Mouse (Mus musculus): ENCODE data around the gene Cpa3.

Cpa3 gene

DNA sequence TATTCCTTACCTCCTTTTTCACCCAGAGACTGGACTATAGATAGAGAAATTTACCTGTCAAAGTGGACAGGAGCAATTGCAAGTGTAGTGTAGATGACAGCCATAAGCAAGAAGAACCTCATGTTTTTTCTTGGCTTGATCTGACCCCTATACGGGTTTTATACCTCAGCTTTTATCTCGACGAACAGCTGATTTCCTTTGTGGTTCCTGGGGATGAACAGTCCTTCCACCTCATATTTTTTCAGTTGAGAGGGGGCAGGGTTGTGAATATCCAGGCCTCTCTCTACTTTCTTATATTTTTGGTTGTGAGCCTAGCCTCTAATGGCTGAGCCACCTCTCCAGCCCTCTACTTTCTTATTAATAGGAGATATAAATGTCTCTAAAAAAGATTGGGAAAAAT, at the start of gene Cpa3:
Gene Cpa3, minus strand, starts transcription at position 132 of the 400 bp plus-strand sequence.
- in situ Hi-C loops (cut with MseI, MboI), result no loop called here

DNA sequence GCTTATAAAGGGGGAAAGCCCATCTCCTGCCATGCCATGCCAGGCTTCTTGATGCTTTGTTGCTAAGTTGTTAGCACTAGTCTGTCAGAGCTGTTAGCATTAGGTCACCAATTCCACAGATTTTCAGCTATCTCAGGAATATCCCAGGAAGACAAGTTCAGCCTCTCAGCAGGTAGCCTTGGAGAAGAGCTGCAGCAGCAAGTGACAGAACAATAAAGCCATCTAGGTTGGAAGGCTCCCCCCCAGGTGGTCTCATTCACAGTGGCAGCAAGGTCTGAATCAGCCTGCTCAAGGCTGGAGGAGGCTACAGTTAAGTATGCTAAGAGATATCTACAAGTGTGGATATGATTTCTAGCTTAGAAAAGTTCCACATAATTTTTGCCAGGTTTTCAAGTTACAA, 49.4 kb upstream of the Cpa3 start:
- in situ Hi-C loops (cut with MseI, MboI), result no loop called here

GRCm38 (mm10) chr3:20288761-20289160, 46.8 kb upstream of the Cpa3 start:
- in situ Hi-C loops (cut with MseI, MboI), result no loop called here

- in situ Hi-C loops (cut with MseI, MboI), result no loop called here
Measured at GRCm38 (mm10) chr3:20281796-20282195, 39.8 kb upstream of the Cpa3 start.

- in situ Hi-C loops (cut with MseI, MboI), result no loop called here
Measured at GRCm38 (mm10) chr3:20275633-20276032, 33.7 kb upstream of the Cpa3 start, which contains the start of gene Cpb1. Cpb1 (minus strand) TSS chr3:20275733.

DNA sequence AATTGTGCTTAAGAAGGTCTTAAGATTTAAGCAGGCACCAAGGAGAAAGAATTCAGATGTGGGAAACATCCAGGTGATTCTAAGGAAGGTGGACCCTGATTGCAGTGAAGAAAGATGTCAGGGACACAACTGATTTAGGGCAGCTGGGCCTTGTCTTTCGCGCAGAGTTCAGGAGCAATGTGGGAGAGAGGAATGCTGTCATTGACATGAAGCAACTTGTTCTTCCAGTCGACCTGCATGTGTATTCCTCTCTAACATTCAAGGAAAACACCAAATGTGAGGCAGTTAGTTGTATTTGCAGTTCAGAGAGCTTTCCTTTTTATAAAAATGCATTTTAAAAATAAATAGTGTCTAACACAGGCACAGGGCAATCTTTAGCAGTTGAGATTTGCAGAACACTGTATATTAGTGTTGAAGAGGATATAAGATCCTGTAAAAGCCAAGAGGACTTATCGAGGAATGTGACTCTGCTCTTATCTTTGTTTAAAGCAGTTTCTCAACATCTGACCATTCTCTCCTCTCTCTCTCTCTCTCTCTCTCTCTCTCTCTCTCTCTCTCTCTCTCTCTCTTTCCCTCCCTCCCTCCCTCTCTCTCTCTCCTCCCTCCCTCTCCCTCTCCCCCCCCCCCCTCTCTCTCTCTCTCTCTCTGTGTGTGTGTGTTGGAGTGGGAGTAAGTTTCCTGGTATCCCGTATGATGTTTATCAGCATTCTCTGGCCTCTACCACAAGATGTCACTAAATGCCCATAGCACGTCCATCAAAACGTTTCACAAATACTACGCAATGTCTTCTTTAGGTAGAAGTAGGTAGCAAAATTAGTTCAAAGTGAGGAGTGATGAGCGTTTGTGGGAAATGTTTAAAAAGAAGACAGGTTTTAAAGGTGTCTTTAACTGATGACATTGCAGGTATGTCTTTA, 12.8 kb upstream of the Cpa3 start:
- in situ Hi-C loops (cut with MseI, MboI), result loop anchor here in 1 of 2 experiments (25.0 kb wide), 1 partner anchor 257 kb away; no protein-coding TSS in a partner anchor

DNA sequence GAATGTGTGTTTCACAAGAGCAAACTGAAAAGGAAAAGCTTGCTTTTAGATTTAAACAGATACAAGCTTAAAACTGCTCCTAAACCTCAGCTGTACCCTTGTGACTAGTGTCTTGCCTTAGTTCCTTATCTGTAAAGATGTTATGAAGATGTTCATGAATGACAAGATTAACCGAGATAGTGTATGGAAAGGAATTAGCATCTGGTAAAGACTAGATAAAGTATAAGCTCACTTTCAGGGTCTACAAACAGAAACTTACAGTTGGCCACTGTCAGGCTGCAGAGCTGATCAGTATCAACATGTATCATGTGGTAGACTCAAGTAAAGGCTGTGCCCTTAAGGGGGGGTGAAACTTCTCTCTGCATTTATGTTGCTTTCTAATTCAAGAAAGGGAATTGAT, 1.9 kb upstream of the Cpa3 start:
- in situ Hi-C loops (cut with MseI, MboI), result no loop called here

- in situ Hi-C loops (cut with MseI, MboI), result no loop called here
Measured at GRCm38 (mm10) chr3:20239741-20240140, 2.2 kb downstream of the Cpa3 start.

DNA sequence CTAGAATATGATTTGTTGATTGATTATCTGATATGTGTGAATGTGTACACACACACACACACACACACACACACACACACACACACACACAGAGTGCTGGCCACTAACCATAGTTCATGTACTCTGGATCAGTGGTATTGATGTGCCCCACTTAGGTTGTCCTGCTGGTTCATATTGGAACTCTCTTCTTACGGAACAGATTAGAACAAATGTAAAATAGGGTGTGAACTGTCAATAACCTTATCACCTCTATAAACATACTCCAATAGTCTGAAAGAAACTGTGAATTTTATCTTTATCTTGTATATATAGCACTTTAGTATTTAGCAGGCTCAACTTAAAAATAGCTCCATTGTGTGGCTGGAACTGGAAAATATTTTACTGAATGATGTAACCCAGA, 5.0 kb downstream of the Cpa3 start:
- in situ Hi-C loops (cut with MseI, MboI), result no loop called here

DNA sequence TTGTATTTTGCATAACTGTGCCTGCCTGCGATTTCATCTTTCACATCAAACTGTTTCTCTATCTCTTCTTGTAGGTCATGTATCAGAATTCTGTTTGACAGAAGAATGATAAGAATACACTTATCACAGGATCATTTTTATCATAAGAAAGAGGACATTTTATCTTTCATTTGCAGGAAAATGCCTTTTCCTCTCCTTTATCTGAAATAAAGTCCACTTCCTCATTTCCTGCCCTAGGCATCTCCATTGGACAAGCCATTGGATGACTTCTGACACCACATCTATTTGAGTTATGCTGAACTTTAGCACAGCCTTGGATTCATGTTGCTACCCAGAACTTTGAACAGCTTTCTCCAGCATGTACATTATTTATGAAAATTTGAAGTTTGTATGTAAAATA, 13.0 kb downstream of the Cpa3 start:
- in situ Hi-C loops (cut with MseI, MboI), result no loop called here

GRCm38 (mm10) chr3:20225429-20225828, 16.6 kb downstream of the Cpa3 start:
- in situ Hi-C loops (cut with MseI, MboI), result no loop called here

GRCm38 (mm10) chr3:20222926-20223698, 18.9 kb downstream of the Cpa3 start:
- in situ Hi-C loops (cut with MseI, MboI), result no loop called here

GRCm38 (mm10) chr3:20222136-20222535, 19.8 kb downstream of the Cpa3 start:
- in situ Hi-C loops (cut with MseI, MboI), result no loop called here

DNA sequence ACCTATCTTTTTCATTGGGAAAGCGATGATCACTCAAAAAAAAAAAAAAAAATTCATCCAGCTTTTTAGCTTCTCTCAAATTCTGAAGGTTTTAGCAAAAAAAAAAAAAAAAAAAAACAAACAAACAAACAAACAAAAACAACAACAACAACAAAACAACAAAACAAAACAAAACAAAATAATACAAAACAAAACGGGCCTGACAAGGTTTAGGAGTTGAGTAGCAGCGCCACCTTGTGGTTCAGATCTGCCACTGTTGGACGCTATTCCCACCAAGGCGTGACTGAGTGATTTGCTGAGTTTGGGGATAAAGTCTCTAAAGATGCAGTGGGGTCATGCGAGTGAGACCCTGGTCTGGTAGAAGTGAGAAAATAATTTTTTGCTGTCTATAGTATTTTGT, 43.1 kb downstream of the Cpa3 start:
- in situ Hi-C loops (cut with MseI, MboI), result loop anchor here (10.0 to 25.0 kb wide), 2 partner anchors 287 to 294 kb away; no protein-coding TSS in a partner anchor

- in situ Hi-C loops (cut with MseI, MboI), result loop anchor here (10.0 to 25.0 kb wide), 2 partner anchors 286 to 293 kb away; no protein-coding TSS in a partner anchor
Measured at GRCm38 (mm10) chr3:20197878-20198277, 44.1 kb downstream of the Cpa3 start.

DNA sequence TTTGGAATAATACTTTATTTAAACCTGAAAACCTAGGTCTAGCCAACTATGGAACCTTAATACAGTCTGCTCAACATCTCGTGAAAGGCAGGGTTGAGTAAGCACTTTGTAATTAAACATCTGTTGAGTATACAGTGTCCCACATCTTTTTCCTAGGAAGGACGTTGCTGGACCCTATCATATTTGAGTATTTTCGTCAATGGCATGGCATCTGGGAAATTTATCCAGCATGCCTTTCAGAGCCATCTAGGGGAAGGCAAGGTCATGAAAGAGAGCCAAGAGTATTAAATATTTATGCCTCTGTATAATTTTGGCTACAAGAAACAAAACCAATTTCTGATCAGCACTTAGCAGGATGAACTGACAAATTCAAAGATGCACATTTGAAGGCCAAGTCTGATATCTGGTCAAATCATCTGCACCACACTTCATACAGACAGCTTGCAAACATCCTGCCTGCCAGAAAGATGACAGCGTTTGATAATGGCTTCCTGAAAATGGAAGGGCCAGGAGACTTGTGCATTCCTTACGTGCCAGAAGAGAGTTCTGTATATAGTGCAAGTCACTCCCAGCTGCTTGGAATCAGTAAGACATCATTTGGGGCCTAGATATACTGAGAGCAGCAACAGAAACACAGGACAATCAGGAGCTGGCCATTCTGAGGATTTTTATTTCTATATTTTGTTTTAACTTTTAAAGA, 52.9 kb downstream of the Cpa3 start:
- in situ Hi-C loops (cut with MseI, MboI), result loop anchor here in 1 of 2 experiments (25.0 kb wide), 1 partner anchor 277 kb away; no protein-coding TSS in a partner anchor

- in situ Hi-C loops (cut with MseI, MboI), result no loop called here
Measured at GRCm38 (mm10) chr3:20172394-20172793, 69.6 kb downstream of the Cpa3 start.

DNA sequence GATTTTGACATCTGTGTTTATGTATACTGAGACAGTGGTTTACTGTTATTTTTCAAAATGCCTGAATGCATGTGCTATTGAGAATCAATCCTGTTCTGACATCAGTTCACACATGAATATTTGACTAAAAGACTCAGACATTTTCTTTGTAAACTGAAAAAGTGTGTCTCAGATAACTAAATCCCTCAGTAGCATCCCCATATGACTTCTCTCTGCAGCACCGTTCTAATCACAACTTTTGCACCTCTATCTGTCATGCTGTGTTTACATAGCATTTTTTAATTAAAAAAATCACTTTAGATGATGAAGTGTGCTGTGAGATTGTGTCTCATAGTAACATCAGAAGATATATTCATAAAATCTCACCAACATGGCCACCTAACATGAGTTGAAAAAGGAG, 74.5 kb downstream of the Cpa3 start:
- in situ Hi-C loops (cut with MseI, MboI), result no loop called here

All from mouse trophoblast stem cell (cell line).